Mouse (Mus musculus) MEL (cell line): ENCODE data around the gene Dcakd. TPM values are rescaled to one million over a fixed set of nuclear protein-coding genes. Genes with fewer than 3 reads are reported as not detected.

Source experiments
- DNase-seq: peaks from one replicate; pipeline ENCODE4 v3.0.0; 2011; ENCODE audit warnings: low read depth, low spot score
- H3K27ac ChIP-seq: 2 replicates; pipeline ENCODE4 v1.5.1; 2012; ENCODE audit warnings: low read depth, mild to moderate bottlenecking, control low read depth, low read length, moderate library complexity; ENCODE audit not compliant: control insufficient read depth
- H3K27me3 ChIP-seq, 2 experiments: fragments of 150-350 bp in 1 of 2; sonication (generic) in 1 of 2; 2 replicates each; pipeline ENCODE4 v1.6.1; 2012; ENCODE audit warnings: low read length in 2 of 2, mild to moderate bottlenecking in 2 of 2, improper control_type of control experiment in 1 of 2, moderate library complexity in 1 of 2; ENCODE audit not compliant: insufficient read depth in 2 of 2, control insufficient read depth in 1 of 2
- H3K36me3 ChIP-seq, 2 experiments: 2 replicates each; pipeline ENCODE4 v1.6.1; 2012 to 2014; ENCODE audit warnings: low read length in 2 of 2, improper control_type of control experiment in 1 of 2, inconsistent platforms in 1 of 2, mild to moderate bottlenecking in 1 of 2; ENCODE audit not compliant: insufficient read depth in 2 of 2, control insufficient read depth in 1 of 2
- H3K4me1 ChIP-seq, 2 experiments: fragments of 150-350 bp in 1 of 2; sonication (generic) in 1 of 2; 2 replicates each; pipeline ENCODE4 v1.6.1; 2012; ENCODE audit warnings: low read length in 2 of 2, improper control_type of control experiment in 1 of 2, mild to moderate bottlenecking in 1 of 2; ENCODE audit not compliant: insufficient read depth in 2 of 2, control insufficient read depth in 1 of 2
- H3K4me3 ChIP-seq, 2 experiments: fragments of 150-350 bp in 1 of 2; sonication (generic) in 1 of 2; 2 replicates each; pipeline ENCODE4 v1.5.1; 2012; ENCODE audit warnings: low read depth in 2 of 2, low read length in 2 of 2, mild to moderate bottlenecking in 2 of 2, moderate library complexity in 2 of 2, control low read depth in 1 of 2, improper control_type of control experiment in 1 of 2; ENCODE audit not compliant: control insufficient read depth in 1 of 2, insufficient read depth in 1 of 2
- H3K79me2 ChIP-seq: 2 replicates; pipeline ENCODE4 v1.6.1; 2012; ENCODE audit warnings: mild to moderate bottlenecking, low read length, moderate library complexity; ENCODE audit not compliant: control insufficient read depth, poor library complexity, insufficient read depth
- H3K9ac ChIP-seq: 2 replicates; pipeline ENCODE4 v1.6.1; 2012; ENCODE audit warnings: low read depth, mild to moderate bottlenecking, control low read depth, low read length, moderate library complexity; ENCODE audit not compliant: control insufficient read depth, poor library complexity, severe bottlenecking
- H3K9me3 ChIP-seq: fragments of 150-350 bp; sonication (generic); replicated peaks from 2 replicates; pipeline ENCODE4 v1.6.1; 2012; ENCODE audit warnings: mild to moderate bottlenecking, low read length, improper control_type of control experiment, moderate library complexity; ENCODE audit not compliant: insufficient read depth
- BHLHE40 ChIP-seq: IDR thresholded peaks from 2 replicates; pipeline ENCODE4 v1.6.1; 2012; ENCODE audit warnings: low read depth, mild to moderate bottlenecking, inconsistent platforms, low read length, improper control_type of control experiment, borderline replicate concordance
- CHD2 ChIP-seq: IDR thresholded peaks from 2 replicates; pipeline ENCODE4 v1.6.1; 2011; ENCODE audit warnings: low read length, improper control_type of control experiment
- CTCF ChIP-seq, 3 experiments: IDR thresholded peaks in 2 of 3; conservative IDR thresholded peaks in 1 of 3; 2 replicates each; pipeline ENCODE4 v1.5.1; 2011 to 2012; ENCODE audit warnings: low read length in 3 of 3, low read depth in 2 of 3, mild to moderate bottlenecking in 2 of 3, improper control_type of control experiment in 1 of 3, inconsistent platforms in 1 of 3, mixed read lengths in 1 of 3, moderate library complexity in 1 of 3; ENCODE audit not compliant: control insufficient read depth in 1 of 3, insufficient read depth in 1 of 3, poor library complexity in 1 of 3, severe bottlenecking in 1 of 3
- GABPA ChIP-seq: IDR thresholded peaks from 2 replicates; pipeline ENCODE4 v1.6.1; 2012; ENCODE audit warnings: low read depth, mild to moderate bottlenecking, inconsistent platforms, low read length, improper control_type of control experiment, moderate library complexity
- GATA1 ChIP-seq: IDR thresholded peaks from 2 replicates; pipeline ENCODE4 v1.6.1; 2011; ENCODE audit warnings: low read depth, low read length, improper control_type of control experiment
- HCFC1 ChIP-seq: IDR thresholded peaks from 2 replicates; pipeline ENCODE4 v1.6.1; 2012; ENCODE audit warnings: low read depth, mild to moderate bottlenecking, inconsistent platforms, low read length, improper control_type of control experiment, moderate library complexity
- MAFK ChIP-seq: IDR thresholded peaks from 2 replicates; pipeline ENCODE4 v1.6.1; 2011; ENCODE audit warnings: low read depth, mild to moderate bottlenecking, low read length, improper control_type of control experiment, borderline replicate concordance
- MAX ChIP-seq: IDR thresholded peaks from 2 replicates; pipeline ENCODE4 v1.6.1; 2011; ENCODE audit warnings: low read length, improper control_type of control experiment
- MAZ ChIP-seq: IDR thresholded peaks from 2 replicates; pipeline ENCODE4 v1.6.1; 2012; ENCODE audit warnings: low read depth, mild to moderate bottlenecking, inconsistent platforms, low read length, improper control_type of control experiment
- MYB ChIP-seq: IDR thresholded peaks from 2 replicates; pipeline ENCODE4 v1.6.1; 2011; ENCODE audit warnings: mild to moderate bottlenecking, low read depth, low read length, improper control_type of control experiment
- NELFE ChIP-seq: IDR thresholded peaks from 2 replicates; pipeline ENCODE4 v1.6.1; 2011; ENCODE audit warnings: low read depth, low read length, improper control_type of control experiment
- NRF1 ChIP-seq: IDR thresholded peaks from 2 replicates; pipeline ENCODE4 v1.6.1; 2014; ENCODE audit warnings: low read depth, mild to moderate bottlenecking, inconsistent platforms, low read length, improper control_type of control experiment, moderate library complexity; ENCODE audit not compliant: poor library complexity, insufficient read depth, severe bottlenecking
- POLR2A ChIP-seq, 2 experiments: IDR thresholded peaks; 2 replicates each; pipeline ENCODE4 v1.6.1; 2011 to 2012; ENCODE audit warnings: low read length in 2 of 2, mild to moderate bottlenecking in 2 of 2, control low read depth in 1 of 2, improper control_type of control experiment in 1 of 2, low read depth in 1 of 2, moderate library complexity in 1 of 2; ENCODE audit not compliant: control insufficient read depth in 1 of 2, insufficient read depth in 1 of 2, poor library complexity in 1 of 2
- TBP ChIP-seq: IDR thresholded peaks from 2 replicates; pipeline ENCODE4 v1.8.0; 2011; ENCODE audit warnings: low read depth, low read length, improper control_type of control experiment
- TCF12 ChIP-seq: IDR thresholded peaks from 2 replicates; pipeline ENCODE4 v1.6.1; 2014; ENCODE audit warnings: low read depth, mild to moderate bottlenecking, inconsistent platforms, low read length, improper control_type of control experiment, moderate library complexity
- USF1 ChIP-seq: IDR thresholded peaks from 2 replicates; pipeline ENCODE4 v1.6.1; 2014; ENCODE audit warnings: low read depth, mild to moderate bottlenecking, inconsistent platforms, low read length, improper control_type of control experiment, moderate library complexity
- ZC3H11A ChIP-seq: IDR thresholded peaks from 2 replicates; pipeline ENCODE4 v1.6.1; 2012; ENCODE audit warnings: low read depth, mild to moderate bottlenecking, inconsistent platforms, low read length, improper control_type of control experiment
- ZMIZ1 ChIP-seq: IDR thresholded peaks from 2 replicates; pipeline ENCODE4 v1.6.1; 2012; ENCODE audit warnings: low read depth, mild to moderate bottlenecking, inconsistent platforms, low read length, improper control_type of control experiment, moderate library complexity
- polyA plus RNA-seq, 2 experiments: library from polyadenylated mRNA; stranded (reverse) in 1 of 2; unstranded in 1 of 2; fragments of >175 nt in 1 of 2; fragments of >200 nt in 1 of 2; gene quantifications; 2 replicates each; pipeline versions ENCODE4 v1.2.1 to v1.2.4; 2012; ENCODE audit warnings: low replicate concordance in 2 of 2, low read depth in 1 of 2; ENCODE audit not compliant: insufficient read length in 2 of 2, insufficient read depth in 1 of 2, missing spikeins in 1 of 2
- total RNA-seq: library from RNA; depleted of rRNA; stranded (reverse); fragments of 300-350 nt; gene quantifications from 2 replicates; pipeline ENCODE4 v1.2.3, GENCODE M21; 2012

The Dcakd gene
- total and polyA plus RNA-seq, 3 experiments, result 15.6 to 112 (median 82.3) TPM

DNA sequence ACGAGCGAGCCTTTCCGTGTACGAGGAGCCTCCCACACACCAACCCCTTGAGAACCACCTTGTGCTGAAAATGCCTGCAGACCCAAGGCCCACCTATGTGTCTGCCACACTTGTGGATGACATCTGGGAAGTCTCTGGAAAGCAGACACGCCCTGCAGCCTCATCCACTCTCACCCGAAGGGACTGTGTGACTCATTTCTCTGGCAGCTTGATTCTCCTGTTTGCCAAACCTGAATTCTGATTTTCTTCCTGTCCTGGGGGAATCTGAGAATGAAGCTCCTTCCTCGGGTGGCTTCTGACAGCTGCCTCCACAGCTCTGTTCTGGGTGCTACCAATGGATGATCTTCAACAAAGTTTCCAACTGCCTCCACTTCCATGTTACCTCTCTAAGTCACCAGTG lies 31.7 kb downstream of the Dcakd start:
- Histone ChIP-seq H3K4me3 (no peak overlapping the region), H3K36me3 (peaks cover 5 to 23% of the 10 kb centered on the region in 2 experiments; a peak in 3 of 4 replicates), H3K4me1 (peaks cover 17 to 26% of the 10 kb centered on the region in 2 experiments), H3K79me2 (peaks cover 2% of the 10 kb centered on the region), H3K27me3 (no peaks in the 10 kb centered on the region), H3K9me3 (no peaks in the 10 kb centered on the region), H3K27ac (no peak overlapping the region), H3K9ac (no peak overlapping the region)
- TF ChIP-seq POLR2A (IDR thresholded peaks at IDR 0.05; ENCODE audit: control insufficient read depth in 1 of 2, insufficient read depth in 1 of 2, low read depth in 1 of 2, low read length in 2 of 2, poor library complexity in 1 of 2) (no peak), HCFC1 (no peak), MAX (no peak), MYB (no peak), TCF12 (no peak)
- no peak for DNase-seq

DNA sequence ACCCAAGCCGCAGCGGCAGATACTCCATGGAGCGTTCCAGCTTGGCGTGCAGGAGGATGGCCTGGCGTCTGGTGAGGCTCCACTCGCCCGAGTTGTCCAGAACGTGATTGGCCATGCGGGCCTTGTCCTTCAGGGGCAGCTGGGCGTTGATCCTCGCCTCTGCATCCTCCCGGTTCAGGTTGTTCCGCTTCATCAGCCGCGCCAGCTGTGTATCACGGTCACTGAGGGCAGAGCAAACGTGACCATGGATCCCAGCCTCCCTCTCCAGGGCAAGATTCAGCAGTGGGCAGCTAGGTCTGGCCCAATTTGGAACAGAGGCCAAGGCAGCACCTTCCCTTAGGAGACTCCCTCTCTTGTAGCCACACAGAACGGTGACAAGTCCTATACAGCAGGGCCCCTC lies 33.2 kb downstream of the Dcakd start:
- Histone ChIP-seq H3K79me2 (peaks cover under 1% of the 10 kb centered on the region), H3K27me3 (no peaks in the 10 kb centered on the region), H3K4me3 (no peak overlapping the region), H3K36me3 (peaks cover 5 to 19% of the 10 kb centered on the region in 2 experiments; a peak in 3 of 4 replicates), H3K27ac (no peak overlapping the region)
- DNase-seq, result no peak
- TF ChIP-seq CHD2 (no peak), MAZ (no peak), BHLHE40 (no peak), MAFK (no peak), NELFE (no peak), GABPA (no peak), CTCF (IDR thresholded peaks at IDR 0.05 in 2 of 3, conservative IDR thresholded peaks at IDR 0.05 in 1 of 3; ENCODE audit: control insufficient read depth in 1 of 3, insufficient read depth in 1 of 3, low read depth in 2 of 3, low read length in 3 of 3, poor library complexity in 1 of 3, severe bottlenecking in 1 of 3) (no peak), POLR2A (IDR thresholded peaks at IDR 0.05; ENCODE audit: control insufficient read depth in 1 of 2, insufficient read depth in 1 of 2, low read depth in 1 of 2, low read length in 2 of 2, poor library complexity in 1 of 2) (no peak), USF1 (no peak), TBP (no peak), GATA1 (no peak), ZMIZ1 (no peak), NRF1 (no peak), ZC3H11A (no peak), MYB (no peak)
- TF ChIP-seq, all 39 proteins: peak for 0
- peaks cover 13 to 22% of the 10 kb centered on the region in 2 experiments for H3K4me1 ChIP-seq
- H3K9ac ChIP-seq, result no peak overlapping the region
- no peaks in the 10 kb centered on the region for H3K9me3 ChIP-seq
